Mouse (Mus musculus): ENCODE results near the gene Agap1. TPM values are rescaled to one million over a fixed set of nuclear protein-coding genes. Genes with fewer than 3 reads are reported as not detected.

The Agap1 gene
- polyA plus RNA-seq, 1 experiment from 2014 or later, result 31.9 TPM

- H3K9ac ChIP-seq (ENCODE audit: low read depth, low read length), result no peak overlapping the region
- H3K4me1 ChIP-seq (ENCODE audit: control insufficient read depth, insufficient read depth, low read depth, low read length), result no peaks in the 10 kb centered on the region
- no peak overlapping the region for H3K4me2 ChIP-seq (ENCODE audit: low read length)
- no peaks in the 10 kb centered on the region for H3K27me3 ChIP-seq (replicated peaks; ENCODE audit: control insufficient read depth, insufficient read depth, low read length)
- H3K9me3 ChIP-seq (ENCODE audit: control insufficient read depth, low read length), result no peaks in the 10 kb centered on the region
- WGBS, result 82% methylated on average over 2 of the region's 2 CpGs
- no peak overlapping the region for H3K27ac ChIP-seq (ENCODE audit: low read depth, low read length)
- no peak for ATAC-seq
- no peaks in the 10 kb centered on the region; the same call in 1 of the 2 replicates for H3K36me3 ChIP-seq (ENCODE audit: control insufficient read depth, insufficient read depth, low read length)
- H3K4me3 ChIP-seq (ENCODE audit: low read length), result no peak overlapping the region
Measured at GRCm38 (mm10) chr1:89899036-89899435, 444.4 kb downstream of the Agap1 start.

- Histone ChIP-seq H3K4me3 (ENCODE audit: low read length) (no peak overlapping the region), H3K4me2 (ENCODE audit: low read length) (no peak overlapping the region), H3K27ac (ENCODE audit: low read depth, low read length) (no peak overlapping the region), H3K9ac (ENCODE audit: low read depth, low read length) (no peak overlapping the region), H3K27me3 (replicated peaks; ENCODE audit: control insufficient read depth, insufficient read depth, low read length) (no peaks in the 10 kb centered on the region), H3K4me1 (ENCODE audit: control insufficient read depth, insufficient read depth, low read depth, low read length) (no peaks in the 10 kb centered on the region), H3K9me3 (ENCODE audit: control insufficient read depth, low read length) (no peaks in the 10 kb centered on the region), H3K36me3 (ENCODE audit: control insufficient read depth, insufficient read depth, low read length) (no peaks in the 10 kb centered on the region; the same call in 1 of the 2 replicates)
- WGBS, result 56% methylated on average over 11 of the region's 11 CpGs
- peak; percentile 15; the same call in 1 of the 2 replicates for ATAC-seq
Measured at GRCm38 (mm10) chr1:89899761-89900445, 445.3 kb downstream of the Agap1 start.

GRCm38 (mm10) chr1:89901381-89901780 lies 446.8 kb downstream of the Agap1 start:
- no peak for ATAC-seq
- no peak overlapping the region for H3K4me2 ChIP-seq (ENCODE audit: low read length)
- no peak overlapping the region for H3K27ac ChIP-seq (ENCODE audit: low read depth, low read length)
- WGBS, result 84% methylated on average over 4 of the region's 4 CpGs
- no peaks in the 10 kb centered on the region for H3K4me1 ChIP-seq (ENCODE audit: control insufficient read depth, insufficient read depth, low read depth, low read length)
- no peak overlapping the region for H3K4me3 ChIP-seq (ENCODE audit: low read length)
- H3K36me3 ChIP-seq (ENCODE audit: control insufficient read depth, insufficient read depth, low read length), result no peaks in the 10 kb centered on the region
- H3K27me3 ChIP-seq (replicated peaks; ENCODE audit: control insufficient read depth, insufficient read depth, low read length), result no peaks in the 10 kb centered on the region
- H3K9ac ChIP-seq (ENCODE audit: low read depth, low read length), result no peak overlapping the region
- H3K9me3 ChIP-seq (ENCODE audit: control insufficient read depth, low read length), result no peaks in the 10 kb centered on the region

GRCm38 (mm10) chr1:89902236-89902635 lies 447.6 kb downstream of the Agap1 start:
- 94% methylated on average over 2 of the region's 2 CpGs for WGBS
- H3K36me3 ChIP-seq (ENCODE audit: control insufficient read depth, insufficient read depth, low read length), result no peaks in the 10 kb centered on the region
- H3K27ac ChIP-seq (ENCODE audit: low read depth, low read length), result no peak overlapping the region
- H3K9me3 ChIP-seq (ENCODE audit: control insufficient read depth, low read length), result no peaks in the 10 kb centered on the region
- no peak overlapping the region for H3K4me2 ChIP-seq (ENCODE audit: low read length)
- H3K27me3 ChIP-seq (replicated peaks; ENCODE audit: control insufficient read depth, insufficient read depth, low read length), result no peaks in the 10 kb centered on the region
- no peak overlapping the region for H3K4me3 ChIP-seq (ENCODE audit: low read length)
- H3K9ac ChIP-seq (ENCODE audit: low read depth, low read length), result no peak overlapping the region
- H3K4me1 ChIP-seq (ENCODE audit: control insufficient read depth, insufficient read depth, low read depth, low read length), result no peaks in the 10 kb centered on the region
- ATAC-seq, result no peak

GRCm38 (mm10) chr1:89902641-89903040 lies 448.0 kb downstream of the Agap1 start:
- H3K4me1 ChIP-seq (ENCODE audit: control insufficient read depth, insufficient read depth, low read depth, low read length), result no peaks in the 10 kb centered on the region
- H3K27ac ChIP-seq (ENCODE audit: low read depth, low read length), result no peak overlapping the region
- no peaks in the 10 kb centered on the region for H3K27me3 ChIP-seq (replicated peaks; ENCODE audit: control insufficient read depth, insufficient read depth, low read length)
- H3K9ac ChIP-seq (ENCODE audit: low read depth, low read length), result no peak overlapping the region
- no peak for ATAC-seq
- H3K4me2 ChIP-seq (ENCODE audit: low read length), result no peak overlapping the region
- H3K9me3 ChIP-seq (ENCODE audit: control insufficient read depth, low read length), result no peaks in the 10 kb centered on the region
- H3K36me3 ChIP-seq (ENCODE audit: control insufficient read depth, insufficient read depth, low read length), result no peaks in the 10 kb centered on the region
- no peak overlapping the region for H3K4me3 ChIP-seq (ENCODE audit: low read length)
- WGBS, result 80% methylated on average over 1 of the region's 1 CpGs

GRCm38 (mm10) chr1:89909796-89910195 lies 455.2 kb downstream of the Agap1 start:
- H3K4me1 ChIP-seq (ENCODE audit: control insufficient read depth, insufficient read depth, low read depth, low read length), result peaks cover 3% of the 10 kb centered on the region; the same call in 1 of the 2 replicates
- no peak overlapping the region for H3K4me3 ChIP-seq (ENCODE audit: low read length)
- no peak overlapping the region for H3K27ac ChIP-seq (ENCODE audit: low read depth, low read length)
- H3K9me3 ChIP-seq (ENCODE audit: control insufficient read depth, low read length), result no peaks in the 10 kb centered on the region
- H3K9ac ChIP-seq (ENCODE audit: low read depth, low read length), result no peak overlapping the region
- no peak for ATAC-seq
- H3K36me3 ChIP-seq (ENCODE audit: control insufficient read depth, insufficient read depth, low read length), result no peaks in the 10 kb centered on the region
- WGBS, result 88% methylated on average over 8 of the region's 8 CpGs
- H3K4me2 ChIP-seq (ENCODE audit: low read length), result no peak overlapping the region
- no peaks in the 10 kb centered on the region; the same call in 1 of the 2 replicates for H3K27me3 ChIP-seq (replicated peaks; ENCODE audit: control insufficient read depth, insufficient read depth, low read length)

GRCm38 (mm10) chr1:89912392-89912791 lies 457.8 kb downstream of the Agap1 start:
- ATAC-seq, result no peak
- WGBS, result 23% methylated on average over 5 of the region's 5 CpGs
- no peak overlapping the region for H3K4me2 ChIP-seq (ENCODE audit: low read length)
- H3K9ac ChIP-seq (ENCODE audit: low read depth, low read length), result no peak overlapping the region
- no peaks in the 10 kb centered on the region; the same call in 1 of the 2 replicates for H3K27me3 ChIP-seq (replicated peaks; ENCODE audit: control insufficient read depth, insufficient read depth, low read length)
- H3K36me3 ChIP-seq (ENCODE audit: control insufficient read depth, insufficient read depth, low read length), result no peaks in the 10 kb centered on the region
- H3K4me1 ChIP-seq (ENCODE audit: control insufficient read depth, insufficient read depth, low read depth, low read length), result peaks cover 3% of the 10 kb centered on the region; the same call in 1 of the 2 replicates
- H3K27ac ChIP-seq (ENCODE audit: low read depth, low read length), result no peak overlapping the region
- no peaks in the 10 kb centered on the region for H3K9me3 ChIP-seq (ENCODE audit: control insufficient read depth, low read length)
- no peak overlapping the region for H3K4me3 ChIP-seq (ENCODE audit: low read length)

GRCm38 (mm10) chr1:89913611-89914010 lies 459.0 kb downstream of the Agap1 start:
- Histone ChIP-seq H3K27ac (ENCODE audit: low read depth, low read length) (no peak overlapping the region), H3K4me1 (ENCODE audit: control insufficient read depth, insufficient read depth, low read depth, low read length) (peaks cover 3% of the 10 kb centered on the region; the same call in 1 of the 2 replicates), H3K9ac (ENCODE audit: low read depth, low read length) (no peak overlapping the region), H3K4me3 (ENCODE audit: low read length) (no peak overlapping the region), H3K36me3 (ENCODE audit: control insufficient read depth, insufficient read depth, low read length) (no peaks in the 10 kb centered on the region), H3K27me3 (replicated peaks; ENCODE audit: control insufficient read depth, insufficient read depth, low read length) (peaks cover 5% of the 10 kb centered on the region; the same call in 1 of the 2 replicates), H3K4me2 (ENCODE audit: low read length) (no peak overlapping the region), H3K9me3 (ENCODE audit: control insufficient read depth, low read length) (no peaks in the 10 kb centered on the region)
- WGBS, result 87% methylated on average over 4 of the region's 4 CpGs
- ATAC-seq, result no peak

GRCm38 (mm10) chr1:89918111-89918510 lies 463.5 kb downstream of the Agap1 start:
- no peaks in the 10 kb centered on the region for H3K9me3 ChIP-seq (ENCODE audit: control insufficient read depth, low read length)
- no peak for ATAC-seq
- no peak overlapping the region for H3K27ac ChIP-seq (ENCODE audit: low read depth, low read length)
- H3K4me3 ChIP-seq (ENCODE audit: low read length), result no peak overlapping the region
- H3K27me3 ChIP-seq (replicated peaks; ENCODE audit: control insufficient read depth, insufficient read depth, low read length), result peaks cover 39% of the 10 kb centered on the region
- 39% methylated on average over 18 of the region's 18 CpGs for WGBS
- H3K4me1 ChIP-seq (ENCODE audit: control insufficient read depth, insufficient read depth, low read depth, low read length), result peaks cover 12% of the 10 kb centered on the region
- no peaks in the 10 kb centered on the region for H3K36me3 ChIP-seq (ENCODE audit: control insufficient read depth, insufficient read depth, low read length)
- H3K9ac ChIP-seq (ENCODE audit: low read depth, low read length), result no peak overlapping the region
- H3K4me2 ChIP-seq (ENCODE audit: low read length), result no peak overlapping the region
